Mouse (Mus musculus) forebrain, embryonic 10.5 days (tissue): Measurements from ENCODE around the gene Dner. TPM values are rescaled to one million over a fixed set of nuclear protein-coding genes. Genes with fewer than 3 reads are reported as not detected.

Source experiments
- DNase-seq: peaks from one replicate; pipeline ENCODE4 v3.0.0-alpha.2; 2017; ENCODE audit warnings: low spot score; ENCODE audit errors: extremely low spot score
- H3K27ac ChIP-seq: fragments of 300-500 bp; sonication (generic); 2 replicates; pipeline ENCODE4 v1.5.1; 2016; ENCODE audit warnings: mild to moderate bottlenecking
- H3K27me3 ChIP-seq: fragments of 300-500 bp; sonication (generic); 2 replicates; pipeline ENCODE4 v1.6.1; 2016; ENCODE audit warnings: mild to moderate bottlenecking; ENCODE audit not compliant: poor library complexity, severe bottlenecking
- H3K36me3 ChIP-seq: fragments of 300-500 bp; sonication (generic); replicated peaks from 2 replicates; pipeline ENCODE4 v1.6.1; 2016; ENCODE audit warnings: mild to moderate bottlenecking, moderate library complexity
- H3K4me1 ChIP-seq: fragments of 300-500 bp; sonication (generic); 2 replicates; pipeline ENCODE4 v1.6.1; 2016
- H3K4me3 ChIP-seq: fragments of 300-500 bp; sonication (generic); 2 replicates; pipeline ENCODE4 v1.5.1; 2016; ENCODE audit warnings: mild to moderate bottlenecking, moderate library complexity
- H3K9me3 ChIP-seq: fragments of 300-500 bp; sonication (generic); 2 replicates; pipeline ENCODE4 v1.6.1; 2016; ENCODE audit warnings: mild to moderate bottlenecking, moderate library complexity
- WGBS: fragments of 180-500 bp; shearing (Covaris S2); methylation state at CpG from one replicate; pipeline ENCODE4 v1.1.7; 2016; 5-methylcytosine and 5-hydroxymethylcytosine counted together
- polyA plus RNA-seq: library from polyadenylated mRNA; unstranded; fragments of >200 nt; fragmentation: Nextera tagmentation; extraction: Ambion mirVana; gene quantifications from 2 replicates; pipeline ENCODE4 v1.2.1, GENCODE M21; 2016

Dner gene
- polyA plus RNA-seq: 6.4 and 8.3 TPM in 2 replicates

DNA sequence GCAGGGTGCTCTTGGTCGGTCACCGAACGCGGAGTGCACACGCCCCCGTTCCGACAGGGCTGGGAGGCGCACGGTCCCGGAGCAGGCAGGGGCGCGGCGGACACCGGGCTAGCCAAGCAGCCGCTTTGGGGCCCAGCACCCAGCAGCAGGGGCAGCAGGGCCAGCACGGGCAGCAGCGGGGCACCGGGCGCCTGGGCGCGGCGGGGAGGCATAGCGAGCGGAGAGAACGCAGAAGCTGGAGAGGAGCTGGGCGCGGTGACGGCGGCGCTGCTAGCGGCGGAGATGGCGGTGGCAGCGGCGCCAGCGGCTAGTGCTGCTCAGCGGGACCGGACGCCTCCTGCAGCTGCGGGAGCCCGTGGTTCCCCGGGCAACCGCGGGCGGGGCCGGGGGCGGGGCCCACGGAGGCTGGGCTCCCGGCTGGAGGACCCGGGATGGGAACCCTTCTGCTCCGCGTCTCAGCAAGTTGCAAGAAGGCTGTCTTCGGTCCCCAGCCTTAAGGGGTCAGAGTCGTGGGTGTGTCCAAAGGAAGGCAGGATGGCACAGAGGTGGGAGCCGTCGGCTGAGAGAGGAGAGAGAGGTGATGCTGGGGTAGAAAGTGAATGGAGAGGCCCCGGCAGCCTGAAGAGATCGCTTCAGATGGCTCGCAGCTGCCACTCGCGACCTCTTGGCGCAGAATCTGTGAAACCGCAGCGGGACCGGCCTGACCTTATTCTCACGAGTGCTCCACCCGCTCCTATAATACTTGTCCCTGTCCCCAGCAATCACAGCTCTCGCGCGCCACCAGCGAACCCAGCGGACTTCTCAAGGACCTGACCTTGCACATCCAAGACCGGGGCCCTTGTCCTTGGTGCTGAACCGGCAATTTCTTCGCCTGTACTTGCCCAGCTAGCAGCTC, at the start of gene Dner:
Dner (minus strand) TSS at position 705 of the 895 bp plus-strand sequence.
- no peaks in the 10 kb centered on the region for H3K36me3 ChIP-seq
- no peaks in the 10 kb centered on the region for H3K9me3 ChIP-seq
- H3K4me1 ChIP-seq: peaks cover 22% of the 10 kb centered on the region
- peak within 1 kb of the TSS; percentile 80 for H3K27ac ChIP-seq
- H3K4me3 ChIP-seq: peak within 1 kb of the TSS; percentile 75
- H3K27me3 ChIP-seq: peaks cover 43% of the 10 kb centered on the region
- WGBS: under 1% methylated on average over 75 of the region's 75 CpGs
- DNase-seq: peak; percentile 88

DNA sequence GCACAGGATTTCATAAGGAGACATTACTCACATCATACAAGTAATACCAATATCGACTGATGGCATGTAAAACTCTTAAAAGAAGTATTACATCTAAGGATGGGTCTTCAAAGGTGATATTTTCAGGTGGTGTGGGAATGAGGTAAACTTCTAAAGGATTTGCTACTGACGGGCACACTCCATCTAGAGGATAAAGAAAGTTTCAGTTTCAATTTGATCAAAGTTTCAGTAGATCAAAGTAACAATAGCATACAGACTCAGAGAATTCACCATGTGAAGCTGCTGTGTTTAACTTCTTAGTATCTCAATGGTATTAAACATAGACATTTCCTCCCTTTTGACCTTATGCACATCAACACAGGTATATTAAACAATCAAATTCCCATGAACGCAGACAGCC, 46.1 kb upstream of the Dner start:
- peaks cover 96% of the 10 kb centered on the region for H3K36me3 ChIP-seq
- H3K4me3 ChIP-seq: no peak overlapping the region
- 91% methylated on average over 3 of the region's 3 CpGs for WGBS
- no peak for DNase-seq
- no peak overlapping the region for H3K27ac ChIP-seq
- no peaks in the 10 kb centered on the region for H3K27me3 ChIP-seq
- H3K4me1 ChIP-seq: no peaks in the 10 kb centered on the region
- no peaks in the 10 kb centered on the region for H3K9me3 ChIP-seq

DNA sequence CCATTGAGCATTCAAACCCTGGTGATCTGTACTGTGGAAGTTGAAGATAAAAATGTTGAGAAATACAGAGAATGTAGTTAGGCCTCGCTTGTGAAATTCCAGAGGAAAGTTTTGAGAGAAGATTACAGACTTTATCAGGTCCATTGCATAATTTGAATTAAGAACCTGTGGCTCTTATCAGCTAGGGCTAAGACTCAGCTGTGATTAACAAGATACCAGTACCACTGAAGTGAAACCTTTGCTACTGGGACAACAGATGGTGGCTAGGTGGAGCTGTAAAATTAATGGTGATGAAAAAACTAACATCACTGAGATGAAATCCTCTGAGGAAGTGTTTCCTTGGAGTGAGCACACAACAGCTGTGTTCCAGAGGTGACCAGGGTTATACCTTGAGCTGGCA, 44.1 kb upstream of the Dner start:
- WGBS: 87% methylated on average over 1 of the region's 1 CpGs
- Histone ChIP-seq H3K4me1 (no peaks in the 10 kb centered on the region), H3K27ac (no peak overlapping the region), H3K9me3 (no peaks in the 10 kb centered on the region), H3K27me3 (no peaks in the 10 kb centered on the region), H3K36me3 (peaks cover 94% of the 10 kb centered on the region), H3K4me3 (no peak overlapping the region)
- no peak for DNase-seq

DNA sequence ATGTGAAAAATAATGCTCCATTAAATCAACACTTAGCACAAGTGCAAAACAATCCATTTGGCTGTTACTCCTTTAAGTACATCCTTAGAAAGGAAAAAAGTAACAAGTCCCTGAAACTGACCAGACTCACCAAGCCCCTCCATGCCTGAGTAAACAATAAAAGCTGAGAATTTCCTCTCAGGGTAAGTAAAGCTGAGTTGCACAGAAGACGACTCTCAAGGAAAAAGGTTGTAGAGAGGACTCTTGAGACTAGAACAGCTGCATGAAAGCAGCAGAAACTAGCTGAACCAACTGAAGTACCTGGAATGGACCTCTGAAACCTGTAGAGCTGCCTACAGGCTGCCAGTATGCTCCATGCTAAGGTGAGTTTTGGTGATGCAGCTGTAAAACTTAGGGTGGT, 41.1 kb upstream of the Dner start:
- no peak overlapping the region for H3K4me3 ChIP-seq
- H3K27me3 ChIP-seq: no peaks in the 10 kb centered on the region
- no peak for DNase-seq
- H3K4me1 ChIP-seq: no peaks in the 10 kb centered on the region
- peaks cover 85% of the 10 kb centered on the region for H3K36me3 ChIP-seq
- 66% methylated on average over 1 of the region's 1 CpGs for WGBS
- H3K27ac ChIP-seq: no peak overlapping the region
- no peaks in the 10 kb centered on the region for H3K9me3 ChIP-seq

DNA sequence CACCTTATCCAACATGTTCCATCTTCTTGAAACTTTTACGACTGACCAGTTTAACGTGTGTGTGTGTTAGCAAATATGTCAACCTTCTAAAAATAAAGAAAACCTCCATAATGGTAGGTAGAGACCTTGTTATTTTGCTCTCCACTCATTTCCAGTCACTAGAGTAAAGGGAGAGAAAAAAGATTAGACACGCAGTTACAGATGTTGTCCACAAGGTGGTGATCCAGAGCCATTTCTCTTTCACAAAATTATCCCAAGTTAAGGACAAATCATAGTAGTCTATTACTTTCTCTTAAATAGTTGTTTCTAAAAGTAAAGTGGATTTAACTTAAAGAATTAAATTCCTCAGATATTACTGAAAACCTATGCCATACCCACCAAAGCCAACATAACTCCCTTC, 37.8 kb upstream of the Dner start:
- Histone ChIP-seq H3K4me1 (no peaks in the 10 kb centered on the region), H3K9me3 (no peaks in the 10 kb centered on the region), H3K27ac (no peak overlapping the region), H3K27me3 (no peaks in the 10 kb centered on the region), H3K36me3 (peaks cover 84% of the 10 kb centered on the region), H3K4me3 (no peak overlapping the region)
- whole genome bisulfite sequencing: 66% methylated on average over 3 of the region's 3 CpGs
- DNase-seq: no peak

DNA sequence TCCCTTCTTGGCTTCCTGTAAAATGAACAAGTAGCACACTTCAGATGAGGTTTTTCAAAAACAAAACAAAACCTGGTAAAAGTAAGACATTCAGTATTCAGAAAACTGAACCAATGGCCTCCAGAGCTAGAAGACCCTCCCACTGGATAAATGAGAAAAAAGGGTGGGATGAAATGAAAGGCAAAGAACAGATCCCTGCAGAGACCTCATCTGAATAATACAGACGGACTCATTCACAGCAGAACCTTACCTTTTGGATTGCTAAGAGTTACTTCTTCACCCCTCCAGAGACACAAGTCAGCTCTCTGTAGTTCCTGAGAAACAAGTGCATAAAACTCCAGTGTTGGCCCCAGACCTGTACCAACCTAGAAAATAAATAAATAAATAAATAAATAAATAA, 35.7 kb upstream of the Dner start:
- Histone ChIP-seq H3K27me3 (no peaks in the 10 kb centered on the region), H3K9me3 (no peaks in the 10 kb centered on the region), H3K4me1 (no peaks in the 10 kb centered on the region), H3K27ac (no peak overlapping the region), H3K4me3 (no peak overlapping the region), H3K36me3 (peaks cover 82% of the 10 kb centered on the region)
- no peak for DNase-seq
- 83% methylated on average over 1 of the region's 1 CpGs for WGBS

DNA sequence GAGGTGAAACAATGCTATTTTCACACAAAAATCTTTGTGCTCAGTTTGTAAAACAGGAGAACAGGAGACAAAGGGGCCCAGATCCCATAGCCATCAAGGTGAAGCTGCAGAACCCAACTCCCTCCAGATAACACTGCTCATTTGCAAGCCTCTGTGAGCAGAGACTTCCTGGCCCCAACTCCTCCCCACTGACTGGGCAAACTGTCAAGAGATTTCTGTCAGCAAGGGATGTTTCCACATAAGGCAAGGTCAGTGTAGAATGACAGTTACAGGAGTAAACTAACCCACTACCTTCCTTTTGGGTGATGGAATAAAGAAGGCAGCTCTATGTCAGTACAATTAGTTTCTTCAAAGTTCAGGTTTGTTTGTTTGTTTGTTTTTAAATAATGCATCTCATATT, 26.8 kb upstream of the Dner start:
- H3K4me3 ChIP-seq: no peak overlapping the region
- no peak overlapping the region for H3K27ac ChIP-seq
- no peaks in the 10 kb centered on the region for H3K4me1 ChIP-seq
- no peaks in the 10 kb centered on the region for H3K27me3 ChIP-seq
- H3K9me3 ChIP-seq: no peaks in the 10 kb centered on the region
- H3K36me3 ChIP-seq: peaks cover 61% of the 10 kb centered on the region
- DNase-seq: no peak

DNA sequence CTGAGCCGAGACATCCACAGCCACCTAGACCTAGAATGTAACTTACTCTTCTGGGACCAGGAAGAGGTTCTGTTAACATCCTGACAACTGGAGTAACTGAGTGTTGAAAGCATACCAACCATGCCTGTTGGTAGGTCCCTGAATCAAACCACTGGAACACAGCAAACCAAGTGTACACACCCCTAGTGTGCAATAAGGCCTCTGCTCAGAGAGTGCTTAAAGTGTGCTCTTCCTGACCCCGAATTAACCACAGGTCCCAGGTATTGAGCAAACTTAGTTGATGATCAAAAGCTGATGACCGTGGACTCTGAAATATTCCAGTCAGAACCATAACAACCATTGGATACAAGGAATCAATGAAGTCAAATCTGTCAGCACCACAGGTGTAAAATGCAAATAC, 26.4 kb upstream of the Dner start:
- no peak for DNase-seq
- H3K27ac ChIP-seq: no peak overlapping the region
- H3K4me1 ChIP-seq: no peaks in the 10 kb centered on the region
- H3K36me3 ChIP-seq: peaks cover 56% of the 10 kb centered on the region
- H3K4me3 ChIP-seq: no peak overlapping the region
- WGBS: 95% methylated on average over 3 of the region's 3 CpGs
- H3K9me3 ChIP-seq: no peaks in the 10 kb centered on the region
- no peaks in the 10 kb centered on the region for H3K27me3 ChIP-seq

DNA sequence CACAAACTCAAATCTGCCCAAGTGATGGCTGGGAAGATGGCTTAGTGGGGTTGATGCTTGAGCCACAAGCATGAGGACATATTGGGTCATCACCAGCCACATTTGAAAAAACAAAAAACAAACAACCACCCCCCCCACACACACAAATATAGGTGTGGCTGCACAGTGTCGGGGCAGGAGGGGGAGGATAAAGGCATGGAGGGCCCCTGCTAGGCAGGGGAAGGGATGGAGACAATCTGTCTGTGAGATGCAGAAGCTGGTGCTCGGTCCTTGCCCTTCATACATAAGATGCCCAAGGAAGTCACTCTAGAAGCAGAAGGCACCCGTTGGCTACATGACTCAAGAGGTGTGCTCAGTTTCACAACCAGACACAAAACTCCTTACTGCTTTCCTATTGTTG, 25.9 kb upstream of the Dner start:
- Histone ChIP-seq H3K27ac (no peak overlapping the region), H3K36me3 (peaks cover 52% of the 10 kb centered on the region), H3K9me3 (no peaks in the 10 kb centered on the region), H3K4me1 (no peaks in the 10 kb centered on the region), H3K27me3 (no peaks in the 10 kb centered on the region), H3K4me3 (no peak overlapping the region)
- DNase-seq: no peak
- 91% methylated on average over 3 of the region's 3 CpGs for WGBS

DNA sequence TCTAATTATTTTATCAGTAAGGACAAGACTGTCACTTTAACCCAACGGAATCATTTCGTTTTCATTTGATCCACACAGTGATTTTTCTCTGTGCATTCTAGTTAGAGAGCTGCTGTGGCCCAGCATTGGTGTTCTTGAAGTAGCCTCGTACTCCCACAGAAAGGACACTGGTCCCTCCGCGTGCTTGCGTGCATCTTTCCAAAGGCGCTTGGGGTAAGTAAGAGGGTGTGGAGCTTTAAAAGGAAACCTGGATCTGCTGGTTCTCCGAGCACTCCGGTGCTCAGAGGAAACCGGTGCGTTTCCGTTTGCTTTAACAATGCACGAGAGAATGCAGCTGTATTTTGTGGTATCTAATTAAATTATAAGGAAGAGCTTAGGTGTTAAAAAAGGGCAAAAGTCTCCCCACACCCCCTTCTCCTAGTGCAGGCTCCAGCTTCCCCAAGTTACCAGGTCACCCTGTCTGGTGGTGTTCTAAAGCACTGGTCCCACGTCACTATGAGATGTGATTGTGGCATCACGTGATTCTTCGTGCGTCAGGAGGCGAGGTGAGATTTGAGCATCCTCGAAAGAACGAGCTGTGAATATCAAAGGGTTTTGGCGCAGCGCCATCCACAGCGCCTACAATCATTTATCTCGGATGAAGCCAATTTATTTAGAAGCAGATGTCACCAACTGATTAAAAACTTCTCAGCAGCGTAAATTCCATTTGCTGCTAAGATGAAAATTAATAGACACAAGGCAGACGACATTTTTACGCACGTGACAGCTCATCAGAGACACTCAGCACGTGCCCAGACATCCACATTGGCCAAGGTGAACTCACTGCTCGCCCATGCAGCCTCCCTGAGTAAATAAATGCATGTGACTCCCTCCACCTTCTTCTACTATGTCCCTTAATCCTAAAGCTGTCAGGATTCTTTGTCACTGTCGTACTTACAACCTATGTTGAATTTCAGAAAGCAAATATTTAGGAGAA, 14.1 kb upstream of the Dner start:
- Histone ChIP-seq H3K27ac (0 out of 2 replicates have a peak overlapping the region, but pooled peaks have one; percentile 36), H3K36me3 (no peaks in the 10 kb centered on the region), H3K9me3 (no peaks in the 10 kb centered on the region), H3K4me3 (peak overlapping the region; percentile 46), H3K4me1 (peaks cover 13% of the 10 kb centered on the region), H3K27me3 (peaks cover 12% of the 10 kb centered on the region; the same call in 1 of the 2 replicates)
- 25% methylated on average over 31 of the region's 31 CpGs for WGBS
- no peak for DNase-seq

DNA sequence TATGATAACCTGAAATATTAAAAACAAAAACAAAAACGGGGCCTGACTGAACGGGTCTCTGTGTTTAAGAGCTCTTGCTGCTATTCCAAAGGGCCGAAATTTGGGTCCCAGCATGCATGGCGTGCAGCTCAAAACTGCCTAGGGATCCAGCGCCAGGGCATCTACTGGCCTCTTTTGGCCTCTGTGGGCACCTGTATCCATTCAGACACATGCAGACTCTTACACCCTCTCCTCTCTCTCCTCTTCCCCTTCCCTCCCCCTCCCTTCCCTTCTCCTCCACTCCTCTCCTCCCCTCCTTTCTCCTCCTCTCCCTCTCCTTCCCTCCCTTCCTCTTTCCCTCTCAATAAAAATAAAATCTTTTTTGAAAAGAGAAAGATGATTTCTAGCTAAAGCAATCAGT, 13.4 kb upstream of the Dner start:
- no peak overlapping the region for H3K27ac ChIP-seq
- peaks cover 12% of the 10 kb centered on the region; the same call in 1 of the 2 replicates for H3K27me3 ChIP-seq
- no peaks in the 10 kb centered on the region for H3K36me3 ChIP-seq
- no peaks in the 10 kb centered on the region for H3K9me3 ChIP-seq
- peak overlapping the region; percentile 46 for H3K4me3 ChIP-seq
- DNase-seq: no peak
- H3K4me1 ChIP-seq: peaks cover 13% of the 10 kb centered on the region
- 25% methylated on average over 5 of the region's 5 CpGs for WGBS

DNA sequence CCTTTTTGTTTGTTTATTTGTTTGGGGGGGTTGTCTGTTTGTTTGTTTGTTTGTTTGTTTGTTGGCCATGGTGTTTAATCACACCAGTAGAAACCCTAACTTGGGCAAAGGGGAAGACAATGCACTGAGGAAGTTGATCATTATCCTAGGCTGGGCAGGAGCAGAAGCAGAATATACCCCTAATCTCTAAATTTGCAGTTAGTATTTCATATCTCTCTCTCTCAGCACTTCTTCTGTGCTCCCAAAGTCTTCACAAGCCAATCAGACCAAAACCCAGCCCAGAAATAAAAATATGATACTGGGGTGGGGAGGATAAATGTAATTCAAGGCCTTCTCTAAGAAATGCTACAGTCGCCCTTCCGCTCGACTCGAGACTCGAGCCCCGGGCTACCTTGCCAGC, 4.2 kb upstream of the Dner start:
- peaks cover 16% of the 10 kb centered on the region for H3K27me3 ChIP-seq
- WGBS: 95% methylated on average over 6 of the region's 6 CpGs
- H3K9me3 ChIP-seq: no peaks in the 10 kb centered on the region
- no peak for DNase-seq
- H3K27ac ChIP-seq: no peak overlapping the region
- H3K4me1 ChIP-seq: peaks cover 15% of the 10 kb centered on the region
- no peak overlapping the region for H3K4me3 ChIP-seq
- H3K36me3 ChIP-seq: no peaks in the 10 kb centered on the region

DNA sequence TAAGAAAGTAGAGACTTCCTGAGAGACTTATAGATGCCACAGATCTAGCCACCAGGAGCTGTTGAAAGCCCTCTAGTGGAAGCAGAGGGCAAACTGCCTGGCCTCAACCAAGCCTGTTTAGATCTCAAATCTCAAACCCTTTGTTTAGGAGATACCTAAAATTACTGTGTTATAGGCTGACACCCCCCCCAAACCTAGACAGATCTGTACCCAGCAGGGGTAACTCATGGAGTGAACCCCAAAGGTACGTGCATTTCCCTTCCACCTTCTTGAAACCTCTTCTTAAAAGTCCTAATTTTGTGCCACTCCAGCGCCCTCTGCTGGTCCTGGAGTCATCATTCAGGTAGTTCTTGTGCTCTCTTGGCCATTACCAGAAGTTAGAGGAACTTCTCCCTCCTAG, 1.1 kb upstream of the Dner start:
- WGBS: 4% methylated on average over 2 of the region's 2 CpGs
- Histone ChIP-seq H3K4me1 (peaks cover 22% of the 10 kb centered on the region), H3K4me3 (no peak overlapping the region), H3K36me3 (no peaks in the 10 kb centered on the region), H3K9me3 (no peaks in the 10 kb centered on the region), H3K27me3 (peaks cover 43% of the 10 kb centered on the region), H3K27ac (no peak overlapping the region)
- DNase-seq: peak; percentile 66
